Mouse (Mus musculus): ENCODE data around the gene B3galt5. TPM values are rescaled to one million over a fixed set of nuclear protein-coding genes. Genes with fewer than 3 reads are reported as not detected.
"Not testable (repeated sequence)": the region's sequence is repeated elsewhere in the genome, so short reads cannot be mapped to it uniquely, and the experiment has no call there.

B3galt5 gene
- polyA plus RNA-seq, 3 experiments from 2014 or later = 0.65 to 5.3 (median 3.9) TPM

- ATAC-seq = no peak
Observed at GRCm38 (mm10) chr16:96271736-96272135, 36.1 kb downstream of the B3galt5 start.

- ATAC-seq = peak; percentile 91
Observed at GRCm38 (mm10) chr16:96272929-96273619, 37.5 kb downstream of the B3galt5 start.

- ATAC-seq = no peak
Observed at GRCm38 (mm10) chr16:96276596-96276995, 41.0 kb downstream of the B3galt5 start.

- no peak for ATAC-seq
Observed at GRCm38 (mm10) chr16:96278491-96279224, 43.1 kb downstream of the B3galt5 start.

- ATAC-seq = no peak
Observed at GRCm38 (mm10) chr16:96280719-96281605, 45.4 kb downstream of the B3galt5 start.

- ATAC-seq = no peak
Observed at GRCm38 (mm10) chr16:96282566-96282965, 47.0 kb downstream of the B3galt5 start.

- no peak for ATAC-seq
Observed at GRCm38 (mm10) chr16:96291885-96292284, 56.3 kb downstream of the B3galt5 start.

- peak; percentile 68 for ATAC-seq
Observed at GRCm38 (mm10) chr16:96292530-96293173, 57.1 kb downstream of the B3galt5 start.

- no peak for ATAC-seq
Observed at GRCm38 (mm10) chr16:96298075-96298474, 62.5 kb downstream of the B3galt5 start.

GRCm38 (mm10) chr16:96298574-96298973 is 63.0 kb downstream of the B3galt5 start:
- no peak for ATAC-seq

- no peak for ATAC-seq
Observed at GRCm38 (mm10) chr16:96303356-96303755, 67.8 kb downstream of the B3galt5 start.

GRCm38 (mm10) chr16:96304438-96304837 is 68.8 kb downstream of the B3galt5 start:
- ATAC-seq = no peak

- ATAC-seq = no peak
Observed at GRCm38 (mm10) chr16:96306905-96307304, 71.3 kb downstream of the B3galt5 start.

GRCm38 (mm10) chr16:96317803-96318202 is 82.2 kb downstream of the B3galt5 start:
- ATAC-seq = no peak

GRCm38 (mm10) chr16:96322739-96323138 is 87.1 kb downstream of the B3galt5 start:
- ATAC-seq = no peak

GRCm38 (mm10) chr16:96323166-96323565 is 87.6 kb downstream of the B3galt5 start:
- no peak for ATAC-seq

GRCm38 (mm10) chr16:96326110-96326999 is 90.8 kb downstream of the B3galt5 start:
- ATAC-seq = no peak

GRCm38 (mm10) chr16:96327251-96327650 is 91.7 kb downstream of the B3galt5 start:
- ATAC-seq = not testable (repeated sequence)

- no peak for ATAC-seq
Observed at GRCm38 (mm10) chr16:96339570-96339969, 104.0 kb downstream of the B3galt5 start.

GRCm38 (mm10) chr16:96341269-96341668 is 105.7 kb downstream of the B3galt5 start:
- peak; percentile 41 for ATAC-seq

GRCm38 (mm10) chr16:96341945-96342344 is 106.3 kb downstream of the B3galt5 start:
- ATAC-seq = no peak

Data from inflammation-experienced regulatory T-cells, adult 6 months (primary cell).